Comparison of ENCODE assay signal across 8 mouse cellular contexts in the genomic region with DNA sequence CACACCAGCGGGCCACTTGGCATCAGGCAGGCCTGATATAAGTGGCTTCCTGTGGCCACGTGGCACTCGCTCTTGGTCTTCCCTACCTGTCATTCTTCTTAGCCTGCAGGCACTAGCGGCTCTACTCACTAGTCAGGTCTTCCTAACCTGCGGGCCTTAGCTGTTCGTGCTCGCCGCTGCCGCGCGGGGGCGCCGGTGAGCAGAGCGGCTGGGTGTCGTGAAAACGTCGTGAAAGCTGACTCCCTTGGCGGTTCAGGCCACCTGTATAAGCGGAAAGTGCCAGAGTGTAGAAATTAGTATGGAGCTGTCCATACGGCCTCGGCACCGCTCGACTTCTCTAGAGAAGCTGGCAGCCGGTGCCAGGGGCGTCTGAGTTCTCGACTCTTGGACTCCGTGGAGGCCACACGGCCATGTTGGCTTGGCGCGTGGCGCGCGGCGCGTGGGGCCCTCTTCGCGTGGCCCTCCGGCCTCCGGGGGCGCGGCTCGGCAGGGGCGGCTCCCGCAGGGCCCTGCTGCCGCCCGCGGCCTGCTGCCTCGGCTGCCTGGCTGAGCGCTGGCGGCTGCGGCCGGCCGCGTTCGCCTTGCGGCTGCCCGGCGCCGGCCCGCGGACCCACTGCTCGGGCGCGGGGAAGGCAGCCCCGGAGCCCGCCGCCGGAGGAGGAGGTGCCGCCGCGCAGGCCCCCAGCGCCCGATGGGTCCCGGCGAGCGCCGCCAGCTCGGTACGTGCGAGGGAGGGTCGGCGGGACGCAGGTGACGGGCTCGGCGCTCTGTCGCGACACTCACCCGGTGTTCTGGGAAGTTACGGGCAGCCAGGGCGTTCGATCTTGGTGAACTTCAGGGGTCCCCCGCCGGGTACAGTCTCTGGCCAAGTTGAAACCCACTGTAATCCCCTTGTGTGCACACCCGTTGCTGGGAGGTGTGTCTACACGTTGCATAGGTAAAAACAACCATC. TPM values are rescaled to one million over a fixed set of nuclear protein-coding genes. Genes with fewer than 3 reads are reported as not detected.
DNase-seq lines count a peak whose midpoint lies in the region; ATAC-seq and TF ChIP-seq lines count a peak whose summit lies in the region.

A gene (plus strand): TSS at position 260 of the 952 bp plus-strand sequence.

- no peaks in the 10 kb centered on the region for H3K9me3 ChIP-seq in heart, embryonic 12.5 days (replicated peaks)
- H3K9me3 ChIP-seq in kidney, postnatal 0 days (replicated peaks; ENCODE audit: low read length) = no peaks in the 10 kb centered on the region
- no peaks in the 10 kb centered on the region for H3K9me3 ChIP-seq in liver, embryonic 11.5 days (ENCODE audit: control insufficient read depth, low read length)
- no peaks in the 10 kb centered on the region for H3K9me3 ChIP-seq in stomach, embryonic 14.5 days (ENCODE audit: control insufficient read depth, low read depth, low read length)

- peak; percentile 96 for DNase-seq in CD4-positive helper T cell, adult 2 months (ENCODE audit: low read depth, low spot score)
- peak; percentile 83 for DNase-seq in brain, embryonic 18.5 days (ENCODE audit: low read depth, low spot score)
- peak; percentile 93 for DNase-seq in kidney, postnatal 0 days (ENCODE audit: low spot score)
- DNase-seq in liver, embryonic 11.5 days (ENCODE audit: low spot score) = peak; percentile 99
- peak; percentile 99 for DNase-seq in naive thymus-derived CD4-positive, alpha-beta T cell, adult 2 months (ENCODE audit: low read depth)

- H3K4me1 ChIP-seq in heart, embryonic 12.5 days (replicated peaks) = peaks cover 11% of the 10 kb centered on the region
- peaks cover 9% of the 10 kb centered on the region for H3K4me1 ChIP-seq in kidney, postnatal 0 days (replicated peaks; ENCODE audit: insufficient read depth, low read length)
- H3K4me1 ChIP-seq in liver, embryonic 11.5 days (replicated peaks; ENCODE audit: control insufficient read depth, insufficient read depth, low read length) = peaks cover 14% of the 10 kb centered on the region
- H3K4me1 ChIP-seq in stomach, embryonic 14.5 days (ENCODE audit: control insufficient read depth, insufficient read depth, low read length) = peaks cover 8% of the 10 kb centered on the region; the same call in 1 of the 2 replicates

- peaks cover 11% of the 10 kb centered on the region for H3K36me3 ChIP-seq in heart, embryonic 12.5 days
- 0 out of 2 replicates have a peak, but pooled peaks cover 3% of the 10 kb centered on the region for H3K36me3 ChIP-seq in kidney, postnatal 0 days (ENCODE audit: insufficient read depth, low read length)
- H3K36me3 ChIP-seq in liver, embryonic 11.5 days (ENCODE audit: control insufficient read depth, insufficient read depth, low read length) = peaks cover 4% of the 10 kb centered on the region; the same call in 1 of the 2 replicates
- peaks cover 12% of the 10 kb centered on the region; the same call in 1 of the 2 replicates for H3K36me3 ChIP-seq in stomach, embryonic 14.5 days (ENCODE audit: control insufficient read depth, insufficient read depth, low read length)

- no peaks in the 10 kb centered on the region for H3K27me3 ChIP-seq in heart, embryonic 12.5 days (replicated peaks)
- no peaks in the 10 kb centered on the region for H3K27me3 ChIP-seq in kidney, postnatal 0 days (ENCODE audit: insufficient read depth, low read length)
- H3K27me3 ChIP-seq in liver, embryonic 11.5 days (replicated peaks; ENCODE audit: control insufficient read depth, insufficient read depth, low read length) = no peaks in the 10 kb centered on the region
- H3K27me3 ChIP-seq in stomach, embryonic 14.5 days (ENCODE audit: control insufficient read depth, insufficient read depth, low read length) = no peaks in the 10 kb centered on the region

- ATAC-seq in erythroid progenitor cell, adult 5-6 weeks (replicated peaks; ENCODE audit: low FRiP score, poor library complexity, severe bottlenecking) = peak; percentile 94
- ATAC-seq in heart, embryonic 12.5 days (ENCODE audit: insufficient number of reproducible peaks, low FRiP score) = peak; percentile 88
- peak; percentile 92 for ATAC-seq in kidney, postnatal 0 days (replicated peaks; ENCODE audit: low FRiP score, low read depth)
- ATAC-seq in liver, embryonic 11.5 days (replicated peaks; ENCODE audit: low FRiP score) = peak; percentile 86
- ATAC-seq in stomach, embryonic 14.5 days (ENCODE audit: insufficient number of reproducible peaks, insufficient read depth, low FRiP score, low read depth) = peak; percentile 86

- TF ChIP-seq CTCF in kidney, postnatal 0 days (IDR thresholded peaks at IDR 0.05; ENCODE audit: low read depth) = peak; percentile 99

- H3K4me3 ChIP-seq in heart, embryonic 12.5 days = peak within 1 kb of the TSS; percentile 98
- H3K4me3 ChIP-seq in kidney, postnatal 0 days (replicated peaks; ENCODE audit: low read depth, low read length) = peak within 1 kb of the TSS; percentile 94
- H3K4me3 ChIP-seq in liver, embryonic 11.5 days (ENCODE audit: low read depth, low read length) = peak within 1 kb of the TSS; percentile 93
- H3K4me3 ChIP-seq in stomach, embryonic 14.5 days (ENCODE audit: low read depth, low read length) = peak within 1 kb of the TSS; percentile 78

- peak within 1 kb of the TSS; percentile 97 for H3K9ac ChIP-seq in heart, embryonic 12.5 days
- peak within 1 kb of the TSS; percentile 91 for H3K9ac ChIP-seq in kidney, postnatal 0 days (ENCODE audit: low read depth, low read length)
- peak within 1 kb of the TSS; percentile 86 for H3K9ac ChIP-seq in liver, embryonic 11.5 days (ENCODE audit: low read depth, low read length)
- peak within 1 kb of the TSS; percentile 92 for H3K9ac ChIP-seq in stomach, embryonic 14.5 days (replicated peaks; ENCODE audit: low read depth, low read length)

- peak within 1 kb of the TSS; percentile 76 for H3K4me2 ChIP-seq in heart, embryonic 12.5 days
- H3K4me2 ChIP-seq in kidney, postnatal 0 days (ENCODE audit: low read length) = peak within 1 kb of the TSS; percentile 90
- peak within 1 kb of the TSS; percentile 88 for H3K4me2 ChIP-seq in liver, embryonic 11.5 days
- H3K4me2 ChIP-seq in stomach, embryonic 14.5 days (replicated peaks; ENCODE audit: low read depth, low read length) = peak within 1 kb of the TSS; percentile 73

- H3K27ac ChIP-seq in heart, embryonic 12.5 days (ENCODE audit: poor library complexity, severe bottlenecking) = peak within 1 kb of the TSS; percentile 64
- peak within 1 kb of the TSS; percentile 79 for H3K27ac ChIP-seq in kidney, postnatal 0 days
- H3K27ac ChIP-seq in liver, embryonic 11.5 days (ENCODE audit: low read depth, low read length) = peak within 1 kb of the TSS; percentile 62
- peak within 1 kb of the TSS; percentile 76 for H3K27ac ChIP-seq in stomach, embryonic 14.5 days (ENCODE audit: low read length)

- under 1% methylated on average over 96 of the region's 96 CpGs for WGBS in heart, embryonic 12.5 days
- under 1% methylated on average over 93 of the region's 96 CpGs for WGBS in kidney, postnatal 0 days
- under 1% methylated on average over 89 of the region's 96 CpGs for WGBS in liver, embryonic 11.5 days
- WGBS in stomach, embryonic 14.5 days = under 1% methylated on average over 96 of the region's 96 CpGs

RNA-seq across cellular contexts. Expression of the gene that starts here (rescaled TPM):
- 7.6 and 14.7 TPM in 2 replicates for total RNA-seq in erythroid progenitor cell, adult 5-6 weeks (2015; ENCODE audit: low replicate concordance)
- total RNA-seq in erythroid progenitor cell, adult 5-6 weeks (2017; ENCODE audit: low replicate concordance) = 1.3 and 5.8 TPM in 2 replicates
- polyA plus RNA-seq in heart, embryonic 12.5 days (2016; fragmentation: Nextera tagmentation; extraction: Ambion mirVana) = 22.2 and 23.6 TPM in 2 replicates
- polyA plus RNA-seq in kidney, postnatal 0 days (2015; fragmentation: Nextera tagmentation; extraction: Ambion mirVana) = 23.8 and 34.1 TPM in 2 replicates
- polyA plus RNA-seq in liver, embryonic 11.5 days (2014; fragmentation: Nextera tagmentation; extraction: Ambion mirVana) = 19.3 and 21.7 TPM in 2 replicates
- polyA plus RNA-seq in stomach, embryonic 14.5 days (2014; fragmentation: Nextera tagmentation; extraction: Ambion mirVana) = 14.0 and 15.9 TPM in 2 replicates

Comparison
In these comparisons a context has a peak if more than half of its experiments do, and no peak if none do; other contexts are left out.
1. Peak in every context shown above with its lines: DNase-seq, ATAC-seq, H3K4me3 ChIP-seq and H3K27ac ChIP-seq.